Mouse (Mus musculus) adrenal gland, postnatal 25 days (tissue): ENCODE measurements at regions not wholly inside any gene's neighbourhood (a gene's known extent, or its start where the extent isn't known, plus 50 kb on each side); places are given as distances from the start of the nearest gene placed in this dataset.

Experiments
- DNase-seq: peaks from one replicate; pipeline ENCODE4 v3.0.0; 2021; ENCODE audit warnings: mixed read lengths

DNA sequence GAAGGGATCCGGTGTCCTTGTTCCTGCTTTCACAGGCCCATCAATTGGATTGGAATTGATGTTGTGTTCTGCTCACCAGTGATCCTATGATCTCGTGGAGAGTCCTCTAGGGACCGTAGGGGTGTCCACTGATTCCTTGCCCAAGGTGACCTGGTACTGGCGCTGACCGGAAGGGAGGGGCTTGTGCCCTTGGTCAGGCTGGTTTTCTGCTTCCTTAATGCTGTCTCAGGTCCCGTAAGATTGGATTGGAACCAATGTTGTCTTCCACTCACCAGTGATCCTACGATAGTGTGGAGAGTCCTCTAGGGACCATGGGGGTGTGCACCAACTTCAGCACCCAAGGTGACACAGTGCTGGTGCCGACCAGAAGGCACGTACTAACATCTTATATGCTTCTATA lies 324.9 kb upstream of the Ptchd4 start:
- DNase-seq, result no peak

DNA sequence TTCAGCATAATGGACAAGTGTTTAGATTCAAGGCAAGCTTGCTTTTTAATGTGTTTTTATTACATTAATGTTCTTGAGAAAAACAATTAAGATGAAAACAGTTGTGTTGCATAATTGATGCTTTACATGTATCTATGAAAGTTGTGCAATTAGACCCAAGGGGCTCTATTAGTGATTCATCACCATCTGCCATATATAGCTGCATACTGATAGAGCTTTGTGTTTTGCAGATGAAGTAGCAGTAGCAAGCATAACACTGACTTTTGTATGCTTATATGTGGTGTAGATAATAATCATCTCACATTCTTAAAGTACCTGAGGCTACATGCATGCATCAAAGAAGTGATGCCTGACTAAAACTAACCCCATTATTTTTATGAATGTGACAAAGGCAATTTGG lies 307.3 kb upstream of the Ptchd4 start:
- DNase-seq, result no peak

DNA sequence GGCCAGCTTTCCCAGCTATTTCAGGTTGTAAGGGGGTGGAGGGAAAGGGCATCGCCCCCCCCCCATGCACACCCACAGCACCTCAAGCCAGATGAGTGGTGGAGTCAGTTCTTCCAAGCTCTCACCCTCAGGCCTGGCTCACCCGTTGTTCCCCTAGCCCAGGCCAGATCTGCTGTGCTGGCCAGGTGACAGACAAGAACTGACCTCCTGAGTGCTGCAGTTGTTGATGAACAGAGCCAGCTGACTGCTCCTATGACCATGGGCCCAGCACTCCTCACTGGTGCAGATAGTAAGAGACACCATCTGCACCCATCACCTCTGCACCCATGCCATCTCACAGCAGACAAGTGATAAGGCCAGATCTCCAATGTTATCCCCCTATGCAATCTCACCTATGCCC lies 291.5 kb upstream of the Ptchd4 start:
- DNase-seq, result no peak

DNA sequence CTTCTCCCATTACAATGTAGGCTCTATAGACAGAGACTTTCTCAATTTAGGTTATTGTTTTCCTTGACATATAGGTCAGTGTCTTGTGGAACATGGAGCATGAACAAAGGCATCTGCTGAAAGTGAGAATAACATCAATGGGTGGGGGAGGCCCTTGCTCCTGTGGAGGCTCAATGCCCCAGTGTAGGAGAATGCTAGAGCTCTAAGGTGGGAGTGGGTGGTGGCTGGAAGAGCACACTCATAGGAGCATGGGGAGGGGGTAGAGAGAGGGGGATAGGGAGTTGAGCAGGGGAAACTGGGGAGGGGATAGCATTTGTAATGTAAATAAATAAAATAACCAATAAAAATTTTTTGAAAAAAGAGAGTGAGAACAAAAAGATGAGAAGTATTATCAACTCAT lies 288.5 kb upstream of the Ptchd4 start:
- no peak for DNase-seq

DNA sequence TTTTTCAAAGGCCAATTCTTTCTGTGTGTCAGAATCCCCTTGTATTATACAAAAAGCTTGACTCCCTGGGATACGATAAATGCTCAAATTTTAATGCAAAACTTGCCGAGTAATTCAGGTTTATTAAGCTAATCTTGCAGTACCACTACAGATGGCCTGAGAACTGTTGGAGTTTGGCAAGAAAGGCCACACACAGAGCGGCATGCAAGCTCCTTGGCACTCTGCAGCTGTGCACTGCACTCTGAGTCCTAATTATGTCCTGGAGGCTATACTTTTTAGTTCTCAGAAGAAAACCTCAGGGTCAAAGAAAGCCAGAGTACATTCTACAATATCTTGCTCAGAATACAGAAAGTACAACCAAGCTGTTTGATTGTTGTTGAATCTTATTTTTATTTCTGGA lies 286.3 kb upstream of the Ptchd4 start:
- no peak for DNase-seq

DNA sequence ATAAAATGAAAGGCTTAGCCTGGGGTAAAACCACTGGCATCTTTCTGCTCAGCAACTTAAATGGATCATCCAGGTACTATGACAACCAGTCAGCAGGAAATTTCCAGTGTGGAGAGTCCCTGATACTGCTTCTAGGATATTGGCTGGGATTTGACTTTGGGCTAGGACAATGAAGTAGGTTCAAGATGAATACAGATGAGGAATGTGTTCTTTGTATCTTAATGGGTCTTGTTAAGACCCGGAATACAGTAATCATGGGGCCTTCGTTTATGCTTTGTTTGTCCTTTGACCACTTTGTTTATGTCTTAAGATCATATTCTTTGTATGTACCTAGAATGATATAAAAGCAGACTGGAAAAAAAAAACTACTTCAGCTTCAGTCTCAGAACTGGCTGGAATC lies 278.7 kb upstream of the Ptchd4 start:
- DNase-seq, result no peak

DNA sequence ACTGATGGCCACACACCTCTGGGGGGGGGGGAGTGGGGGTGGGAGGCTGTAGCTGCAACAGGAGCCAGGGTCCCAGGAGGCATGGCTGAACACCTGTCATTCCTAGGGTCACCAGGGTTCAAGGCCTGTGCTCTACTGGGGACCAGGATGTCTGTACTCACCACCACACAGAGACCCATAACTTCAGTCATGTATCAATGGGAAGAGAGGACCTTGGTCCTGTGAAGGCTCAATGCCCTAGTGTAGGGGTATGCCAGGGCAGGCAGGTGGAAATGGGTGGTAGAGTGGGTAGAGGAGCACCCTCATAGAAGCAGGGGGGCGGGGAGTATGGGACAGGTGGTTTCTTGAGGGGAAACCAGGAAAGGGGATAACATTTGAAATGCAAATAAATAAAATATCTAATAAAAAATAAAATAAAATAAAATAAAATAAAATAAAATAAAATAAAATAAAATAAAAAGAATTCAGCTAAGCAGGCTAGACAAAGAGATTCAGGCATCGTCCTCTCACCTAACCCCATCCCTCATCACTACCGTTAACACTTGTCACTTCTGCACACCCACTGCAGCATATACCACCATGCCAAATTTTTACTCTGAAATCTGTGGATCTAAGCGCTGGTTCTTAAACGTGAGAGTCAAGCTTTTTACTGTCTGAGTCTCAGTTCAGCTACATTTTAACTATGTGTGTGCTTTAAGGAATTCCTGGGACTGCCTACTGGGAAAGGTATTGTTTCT lies 265.8 kb upstream of the Ptchd4 start:
- no peak for DNase-seq

DNA sequence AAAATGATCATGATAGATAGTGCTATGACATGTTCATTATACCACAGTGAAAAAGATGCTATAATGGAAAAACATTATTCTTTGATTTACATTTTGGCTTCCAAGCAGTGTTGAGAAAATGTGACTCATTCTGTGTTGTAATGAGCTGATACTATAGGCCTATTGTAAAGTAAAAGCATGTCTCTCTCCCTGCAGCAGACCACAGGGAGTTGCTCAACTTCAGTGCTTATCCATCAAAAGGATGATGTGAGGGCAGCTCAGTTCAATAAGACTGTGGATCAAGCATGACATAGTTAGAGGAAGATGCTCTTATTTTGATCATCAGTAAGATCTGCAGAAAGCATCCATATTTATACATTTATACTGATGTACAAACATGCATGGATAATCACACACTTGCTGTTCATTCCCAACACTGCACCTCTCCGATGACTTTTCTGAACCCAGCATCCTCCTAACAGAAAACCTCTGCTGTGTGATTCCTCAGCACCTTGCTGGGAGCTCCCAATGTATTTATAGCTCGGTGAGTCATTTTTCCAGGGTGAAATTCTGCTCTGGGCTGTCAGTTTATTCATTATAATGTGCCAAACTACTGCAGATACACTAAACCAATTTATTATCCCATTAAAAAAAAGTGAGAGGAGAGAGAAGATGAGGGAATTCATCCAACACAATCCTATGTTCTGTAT lies 224.8 kb upstream of the Ptchd4 start:
- DNase-seq, result no peak

DNA sequence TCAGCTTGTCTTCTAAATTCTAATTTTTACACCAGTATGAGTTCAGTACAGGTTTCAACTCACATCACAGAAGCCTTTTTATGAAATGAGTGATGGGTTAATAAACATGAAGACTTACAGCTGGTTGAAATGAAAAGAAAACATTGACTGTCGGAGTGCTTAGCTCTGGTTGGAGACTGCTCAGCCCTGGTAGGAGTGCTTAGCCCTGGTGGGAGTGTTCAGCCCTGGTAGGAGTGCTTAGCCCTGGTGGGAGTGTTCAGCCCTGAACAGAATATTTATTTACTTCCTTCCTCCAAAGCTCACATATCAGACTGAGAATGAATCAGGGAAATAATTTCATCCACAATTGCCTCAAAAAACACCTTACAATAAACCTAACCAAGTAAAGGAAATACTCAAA lies 202.1 kb upstream of the Ptchd4 start:
- no peak for DNase-seq

DNA sequence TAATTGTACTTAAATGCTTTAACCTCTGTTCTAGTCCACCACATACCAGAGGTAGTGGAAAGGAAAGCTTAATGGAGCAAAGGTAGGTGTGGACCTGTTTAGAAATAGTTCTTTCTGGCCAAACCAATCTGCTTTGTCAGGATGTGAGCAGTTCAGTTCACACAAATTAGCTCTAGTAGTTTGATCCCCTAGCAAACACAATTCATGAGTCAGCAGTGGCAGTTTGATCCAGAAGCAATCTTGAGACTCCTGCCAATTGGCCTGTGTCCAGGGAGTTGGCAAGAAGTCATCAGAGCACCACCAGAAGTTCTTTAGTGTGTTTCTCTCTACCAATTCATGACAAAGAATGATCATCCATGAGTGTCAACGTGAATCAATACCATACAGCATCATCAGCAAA lies 195.0 kb upstream of the Ptchd4 start:
- peak; percentile 31 for DNase-seq

DNA sequence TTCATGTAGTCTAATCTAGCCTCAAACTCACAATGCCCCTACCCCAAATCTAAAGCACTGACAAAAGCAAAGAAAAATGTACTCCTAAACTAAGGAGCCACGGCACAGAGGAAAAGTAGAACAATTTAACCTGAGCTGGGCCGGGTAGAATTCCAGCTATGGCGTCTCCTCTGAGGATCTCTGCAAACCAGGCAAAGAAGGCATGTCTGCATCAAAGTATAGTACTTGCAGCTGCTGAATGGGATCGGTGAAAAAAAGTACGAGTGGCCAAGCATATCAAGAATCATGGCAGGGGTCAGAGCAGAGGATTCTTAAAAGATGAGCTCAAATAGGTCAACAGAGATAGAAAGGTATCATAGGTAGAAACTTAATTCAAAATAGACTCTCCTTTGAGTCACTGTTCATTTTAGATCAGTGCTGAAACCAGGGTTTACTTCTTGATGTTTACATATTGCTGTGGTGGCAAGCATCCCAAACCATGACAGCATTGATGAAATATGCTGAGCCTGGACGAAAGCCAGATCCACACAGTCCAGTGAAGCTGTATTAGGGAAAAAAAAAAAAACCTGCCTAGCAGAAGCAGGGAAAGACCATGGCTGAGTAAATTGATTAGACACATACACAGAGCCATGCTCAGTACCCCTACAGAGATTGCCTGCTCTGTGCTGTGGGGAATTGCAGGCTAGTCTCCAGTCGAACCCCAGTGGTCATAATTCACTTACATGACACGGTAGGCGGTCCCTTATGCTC lies 189.1 kb upstream of the Ptchd4 start:
- peak; percentile 36 for DNase-seq

DNA sequence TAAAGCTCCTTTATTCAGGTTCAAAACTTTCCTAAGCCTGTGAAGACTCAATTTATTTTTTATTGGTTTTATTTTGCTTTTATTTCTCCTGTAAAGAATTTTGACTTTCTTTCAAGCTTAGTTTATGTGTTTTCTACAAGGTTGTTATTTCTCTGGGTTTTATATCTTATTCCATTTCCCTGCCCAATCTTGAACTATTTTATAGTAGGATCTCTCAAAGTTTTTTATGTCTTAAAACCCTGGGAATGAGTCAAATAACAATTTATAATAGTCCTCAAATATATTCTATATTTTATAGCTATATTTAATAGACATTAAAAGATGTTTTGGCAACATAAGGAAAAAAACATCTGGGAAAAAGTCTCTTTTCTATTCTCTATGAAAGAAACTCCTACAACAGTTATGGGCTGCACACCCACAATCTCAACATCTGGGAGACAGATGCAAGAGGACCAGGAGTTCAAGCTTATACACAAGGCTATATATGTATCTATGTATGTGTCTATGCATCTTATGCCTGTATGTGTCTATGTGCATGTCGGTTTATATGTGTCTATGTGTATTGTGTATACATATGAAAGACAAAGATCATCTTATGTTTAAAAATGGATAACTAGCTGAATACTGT lies 146.2 kb upstream of the Ptchd4 start:
- no peak for DNase-seq

DNA sequence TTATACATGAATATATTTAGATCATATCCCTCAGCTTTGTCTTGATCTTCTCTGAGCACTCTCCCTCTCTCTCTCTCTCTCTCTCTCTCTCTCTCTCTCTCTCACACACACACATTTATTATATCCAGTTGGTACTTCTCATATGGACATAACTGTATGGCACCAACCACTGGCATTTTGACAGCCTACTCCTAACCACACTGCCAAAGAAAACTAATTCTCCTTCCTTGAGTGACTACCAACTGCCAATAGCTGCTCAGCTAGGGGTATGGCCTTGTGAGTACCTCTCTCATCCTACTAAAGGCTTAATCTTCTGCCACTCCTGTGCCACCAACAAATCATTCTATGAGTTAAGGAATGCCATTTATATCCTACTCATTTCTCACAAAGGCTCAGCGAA lies 127.2 kb upstream of the Ptchd4 start:
- DNase-seq, result no peak

DNA sequence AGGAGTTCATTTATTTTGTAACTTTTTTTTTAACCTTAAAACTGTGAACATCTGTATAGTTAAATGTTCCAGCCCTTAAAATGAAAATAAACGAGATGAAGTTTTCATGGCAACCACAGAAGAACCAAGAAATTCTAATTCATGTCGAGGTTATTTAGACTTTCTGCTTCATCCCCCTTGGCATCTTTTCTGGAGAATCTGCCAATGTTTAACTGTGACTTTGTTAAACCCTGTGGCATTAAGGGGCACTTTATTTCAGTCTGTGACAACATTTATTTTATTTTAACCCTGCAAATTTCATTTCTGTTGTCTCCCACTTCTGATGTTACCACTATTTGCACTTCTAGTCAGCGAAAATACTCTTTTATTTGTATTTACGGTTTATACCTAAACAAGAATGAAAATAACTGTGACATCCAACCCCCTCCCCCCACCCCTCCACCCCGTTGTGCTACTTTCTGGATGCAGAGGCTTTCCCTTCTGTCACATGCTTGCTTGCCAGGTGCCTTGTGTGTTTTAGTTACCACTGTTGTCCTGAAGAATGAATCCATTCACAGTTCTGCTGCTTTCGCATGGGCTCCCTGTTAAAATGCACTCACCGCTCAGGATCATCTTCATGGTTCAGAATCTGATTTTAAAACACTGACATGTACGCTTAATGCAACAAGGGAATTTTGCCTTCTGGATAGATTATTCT lies 125.4 kb upstream of the Ptchd4 start:
- no peak for DNase-seq
